Mouse (Mus musculus) lung, adult 2 months (tissue): ENCODE measurements around the gene Plekhm2.

Source experiments
- CTCF ChIP-seq: fragments of 200-500 bp; IDR thresholded peaks from 2 replicates; pipeline ENCODE4 v1.5.1; 2011; ENCODE audit warnings: mild to moderate bottlenecking, low read length, control low read depth; ENCODE audit not compliant: insufficient read depth
- POLR2A ChIP-seq: fragments of 200-500 bp; IDR thresholded peaks from 2 replicates; pipeline ENCODE4 v1.6.1; 2011; ENCODE audit warnings: low read depth, mild to moderate bottlenecking, control low read depth, low read length, borderline replicate concordance; ENCODE audit errors: extremely low read depth

- no peak for TF ChIP-seq POLR2A
- TF ChIP-seq CTCF = no peak
Measured at GRCm38 (mm10) chr4:141604493-141604892, 60.2 kb downstream of the Plekhm2 start.
